Mouse (Mus musculus): Measurements from ENCODE around the gene Defb23.

DNA sequence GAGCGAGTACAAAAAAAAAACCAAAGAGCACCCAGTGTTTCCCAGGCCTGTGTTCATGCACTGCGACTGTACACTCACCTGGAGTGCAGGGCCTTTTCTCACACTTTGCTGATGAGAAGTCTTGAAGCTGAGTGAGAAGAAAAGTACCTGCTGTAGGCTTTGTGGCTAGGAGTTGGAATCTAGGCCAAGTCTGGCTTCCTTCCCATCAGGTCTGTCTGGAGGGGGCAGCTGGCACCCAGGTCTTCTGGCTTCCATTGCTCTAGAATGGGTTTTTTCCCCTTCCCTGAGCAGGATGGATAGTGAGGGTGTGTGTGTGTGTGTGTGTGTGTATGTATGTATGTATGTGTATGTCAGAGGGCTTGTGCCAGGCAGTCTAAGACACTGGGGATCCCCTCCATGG, 24.6 kb downstream of the Defb23 start:
- TF ChIP-seq GATA1 (IDR thresholded peaks at IDR 0.05; ENCODE audit: borderline replicate concordance, low read length): no peak
- TF ChIP-seq FLI1 (IDR thresholded peaks at IDR 0.05; ENCODE audit: low read length): no peak

All from megakaryocyte, embryonic 14.5 days (primary cell).